Comparison of ENCODE assay signal across 17 mouse cellular contexts in genomic region chr10:53464581-53464980, GRCm38 (mm10).
DNase-seq lines count a peak whose midpoint lies in the region; TF ChIP-seq lines count a peak whose summit lies in the region.
"Had no signal": no experiment of that assay in that cellular context is flagged by ENCODE, and none has a peak within 500 bp of the region (broad histone marks: within the 10 kb centered on the region; RNA-seq: fewer than 3 reads in every experiment).

No protein-coding gene starts in this region.

- intact Hi-C loops in gastrocnemius, adult 2 months (cut with DNase I): loop anchor here (5.0 kb wide), 1 partner anchor 67 kb away; no protein-coding TSS in a partner anchor

- peak; percentile 6 for DNase-seq in embryo, embryonic 10.5 days (ENCODE audit: low spot score)
- no peak for DNase-seq in embryo, embryonic 10 days (ENCODE audit: low spot score)
- DNase-seq in gastrocnemius, adult 2 months: no peak
- DNase-seq in gastrocnemius, adult 18-20 months (ENCODE audit: low spot score): no peak
- peak; percentile 38 to 47 for DNase-seq in layer of hippocampus, adult 2 months (ENCODE audit: low spot score in 2 of 2)
- DNase-seq in layer of hippocampus, adult 11-12 months (ENCODE audit: low spot score): no peak
- DNase-seq in cerebellum, postnatal 4 days (ENCODE audit: low spot score in 2 of 2): no peak
- DNase-seq: adrenal gland, adult 8-10 months; cerebellum, adult 8-10 months; cerebellum, postnatal 36 days; gastrocnemius, postnatal 14 days had no signal

- no peak overlapping the region for H3K4me3 ChIP-seq in gastrocnemius, adult 2 months
- H3K4me3 ChIP-seq in layer of hippocampus, adult 2 months: no peak overlapping the region
- no peak overlapping the region for H3K4me3 ChIP-seq in brown adipose tissue, adult 24 weeks (ENCODE audit: insufficient read depth, low read depth, low read length)
- H3K4me3 ChIP-seq: hindbrain, embryonic 15.5 days; limb, embryonic 13.5 days; liver, embryonic 12.5 days; midbrain, embryonic 12.5 days had no signal

- H3K27ac ChIP-seq in gastrocnemius, adult 2 months: peak overlapping the region; percentile 87
- H3K27ac ChIP-seq in layer of hippocampus, adult 2 months: no peak overlapping the region
- H3K27ac ChIP-seq in brown adipose tissue, adult 24 weeks (replicated peaks; ENCODE audit: low read depth, low read length): peak overlapping the region; percentile 57
- H3K27ac ChIP-seq: hindbrain, embryonic 15.5 days; limb, embryonic 13.5 days; liver, embryonic 12.5 days; midbrain, embryonic 12.5 days; stomach, postnatal 0 days had no signal

- H3K4me1 ChIP-seq in brown adipose tissue, adult 24 weeks (ENCODE audit: control insufficient read depth, insufficient read depth, insufficient read length, low read length): peaks cover 42% of the 10 kb centered on the region

- TF ChIP-seq CTCF in gastrocnemius, adult 2 months (IDR thresholded peaks at IDR 0.05): no peak
- TF ChIP-seq CTCF in layer of hippocampus, adult 2 months (conservative IDR thresholded peaks at IDR 0.05): no peak

Comparison
In these comparisons a context has a peak if more than half of its experiments do, and no peak if none do; other contexts are left out.
1. DNase-seq: peak in embryo, embryonic 10.5 days (single experiment) and layer of hippocampus, adult 2 months (2 of 2); none in embryo, embryonic 10 days (single experiment), gastrocnemius, adult 2 months (single experiment), gastrocnemius, adult 18-20 months (single experiment), layer of hippocampus, adult 11-12 months (single experiment) and cerebellum, postnatal 4 days (0 of 2).